8 mouse cellular contexts compared by ENCODE assay signal in the genomic region with DNA sequence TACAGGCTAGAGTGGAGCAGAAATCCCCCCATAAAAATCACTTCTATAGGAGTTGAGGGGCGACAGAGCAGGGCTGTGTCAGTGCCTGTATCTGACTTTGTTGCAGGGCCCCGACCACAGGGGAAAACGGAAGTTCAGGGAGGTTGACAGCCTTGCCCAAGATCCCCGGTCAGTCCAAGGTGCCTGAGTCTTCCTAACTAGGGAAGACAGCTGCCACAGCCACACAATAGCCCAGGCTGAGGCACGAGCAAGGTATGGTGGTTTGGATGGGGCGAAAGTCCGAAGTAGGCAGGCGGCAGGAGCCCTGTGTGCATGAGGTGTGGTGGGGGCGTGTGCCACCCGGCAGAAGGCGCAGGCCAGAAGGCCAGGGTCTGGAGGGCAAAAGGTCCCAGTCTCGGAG. TPM values are rescaled to one million over a fixed set of nuclear protein-coding genes. Genes with fewer than 3 reads are reported as not detected.
DNase-seq lines count a peak whose midpoint lies in the region; ATAC-seq and TF ChIP-seq lines count a peak whose summit lies in the region.

A gene (plus strand): TSS at position 153 of the 400 bp plus-strand sequence.

- peak within 1 kb of the TSS; percentile 52 for H3K4me3 ChIP-seq in kidney, postnatal 0 days (replicated peaks; ENCODE audit: low read depth, low read length)
- H3K4me3 ChIP-seq in embryonic facial prominence, embryonic 10.5 days, result peak within 1 kb of the TSS; percentile 79
- peak within 1 kb of the TSS; percentile 44 for H3K4me3 ChIP-seq in hindbrain, embryonic 13.5 days
- H3K4me3 ChIP-seq in macrophage (ENCODE audit: inconsistent target), result peak within 1 kb of the TSS; percentile 84

- ATAC-seq in kidney, postnatal 0 days (replicated peaks; ENCODE audit: low FRiP score, low read depth), result peak; percentile 31; the same call in 1 of the 2 replicates
- ATAC-seq in hindbrain, embryonic 13.5 days (ENCODE audit: low FRiP score), result no peak

- no peak for DNase-seq in kidney, postnatal 0 days (ENCODE audit: low spot score)
- DNase-seq in kidney, adult 9 months, result no peak
- no peak for DNase-seq in embryonic facial prominence, embryonic 10.5 days (ENCODE audit: low spot score)
- no peak for DNase-seq in cerebellum, adult 18-20 months
- no peak for DNase-seq in right cerebral cortex, postnatal 25 days
- DNase-seq in frontal cortex, postnatal 14 days (ENCODE audit: low spot score in 2 of 2), result no peak

- no peak for TF ChIP-seq CTCF in kidney, postnatal 0 days (IDR thresholded peaks at IDR 0.05; ENCODE audit: low read depth)

- peak within 1 kb of the TSS; percentile 59 for H3K9ac ChIP-seq in kidney, postnatal 0 days (ENCODE audit: low read depth, low read length)
- peak within 1 kb of the TSS; percentile 61 for H3K9ac ChIP-seq in hindbrain, embryonic 13.5 days

- H3K27ac ChIP-seq in kidney, postnatal 0 days, result peak within 1 kb of the TSS; percentile 25; the same call in 1 of the 2 replicates
- peak within 1 kb of the TSS; percentile 91 for H3K27ac ChIP-seq in embryonic facial prominence, embryonic 10.5 days (replicated peaks)
- no peak within 1 kb of the TSS for H3K27ac ChIP-seq in hindbrain, embryonic 13.5 days
- peak within 1 kb of the TSS; percentile 68 for H3K27ac ChIP-seq in macrophage

- H3K4me2 ChIP-seq in kidney, postnatal 0 days (ENCODE audit: low read length), result peak within 1 kb of the TSS; percentile 89
- H3K4me2 ChIP-seq in hindbrain, embryonic 13.5 days, result peak within 1 kb of the TSS; percentile 66

- WGBS in kidney, postnatal 0 days, result 22% methylated on average over 12 of the region's 12 CpGs
- 41% methylated on average over 12 of the region's 12 CpGs for WGBS in embryonic facial prominence, embryonic 10.5 days
- WGBS in hindbrain, embryonic 13.5 days, result 33% methylated on average over 12 of the region's 12 CpGs
- 6% methylated on average over 12 of the region's 12 CpGs for WGBS in macrophage (ENCODE audit: missing documents)

- peaks cover 43% of the 10 kb centered on the region for H3K79me2 ChIP-seq in macrophage (ENCODE audit: inconsistent target)

- H3K27me3 ChIP-seq in kidney, postnatal 0 days (ENCODE audit: insufficient read depth, low read length), result no peaks in the 10 kb centered on the region
- peaks cover 19% of the 10 kb centered on the region; the same call in 1 of the 2 replicates for H3K27me3 ChIP-seq in embryonic facial prominence, embryonic 10.5 days (replicated peaks; ENCODE audit: low read depth, poor library complexity, severe bottlenecking)
- peaks cover 48% of the 10 kb centered on the region for H3K27me3 ChIP-seq in hindbrain, embryonic 13.5 days

- peaks cover 23% of the 10 kb centered on the region for H3K4me1 ChIP-seq in kidney, postnatal 0 days (replicated peaks; ENCODE audit: insufficient read depth, low read length)
- peaks cover 51% of the 10 kb centered on the region for H3K4me1 ChIP-seq in embryonic facial prominence, embryonic 10.5 days
- peaks cover 39% of the 10 kb centered on the region for H3K4me1 ChIP-seq in hindbrain, embryonic 13.5 days (replicated peaks)

- no peaks in the 10 kb centered on the region for H3K9me3 ChIP-seq in kidney, postnatal 0 days (replicated peaks; ENCODE audit: low read length)
- no peaks in the 10 kb centered on the region for H3K9me3 ChIP-seq in embryonic facial prominence, embryonic 10.5 days
- H3K9me3 ChIP-seq in hindbrain, embryonic 13.5 days, result no peaks in the 10 kb centered on the region

- H3K36me3 ChIP-seq in kidney, postnatal 0 days (ENCODE audit: insufficient read depth, low read length), result no peaks in the 10 kb centered on the region
- H3K36me3 ChIP-seq in embryonic facial prominence, embryonic 10.5 days (replicated peaks), result peaks cover 11% of the 10 kb centered on the region
- no peaks in the 10 kb centered on the region for H3K36me3 ChIP-seq in hindbrain, embryonic 13.5 days
- H3K36me3 ChIP-seq in macrophage (ENCODE audit: inconsistent target), result no peaks in the 10 kb centered on the region

RNA-seq across cellular contexts. Expression of the gene that starts here (rescaled TPM):
- polyA plus RNA-seq in kidney, postnatal 0 days (2015; fragmentation: Nextera tagmentation; extraction: Ambion mirVana), result 10.0 and 10.2 TPM in 2 replicates
- polyA plus RNA-seq in embryonic facial prominence, embryonic 10.5 days (2016; fragmentation: Nextera tagmentation; extraction: Ambion mirVana), result 131 and 182 TPM in 2 replicates
- 11.7 and 14.9 TPM in 2 replicates for polyA plus RNA-seq in hindbrain, embryonic 13.5 days (2015; fragmentation: Nextera tagmentation; extraction: Ambion mirVana)
- total RNA-seq in macrophage (2018; cell fraction: chromatin; rRNA removed), result 10 to 100 TPM in 16 of 26 experiments, 1 to 10 TPM in 10; 3.5 to 51.9 (median 13.5) TPM
- 10 to 100 TPM in 19 of 26 experiments, 1 to 10 TPM in 7; 7.0 to 23.7 (median 14.7) TPM for total RNA-seq in macrophage (2018; cell fraction: cytosol; rRNA removed)
- total RNA-seq in macrophage (2018; cell fraction: nucleus; rRNA removed), result 10 to 100 TPM in 25 of 26 experiments, 1 to 10 TPM in 1; 8.3 to 45.2 (median 18.7) TPM
- 5.7 to 18.5 TPM (median 14.2 TPM) in 3 replicates for polyA plus RNA-seq in macrophage (2018)
